Comparison of ENCODE assay signal across 23 mouse cellular contexts in genomic region chr11:102514793-102515424, GRCm38 (mm10). TPM values are rescaled to one million over a fixed set of nuclear protein-coding genes. Genes with fewer than 3 reads are reported as not detected.
DNase-seq lines count a peak whose midpoint lies in the region; ATAC-seq lines count a peak whose summit lies in the region.
"Had no signal": no experiment of that assay in that cellular context is flagged by ENCODE, and none has a peak within 500 bp of the region (broad histone marks: within the 10 kb centered on the region; RNA-seq: fewer than 3 reads in every experiment).

No protein-coding gene starts in this region.

- no peaks in the 10 kb centered on the region for H3K36me3 ChIP-seq in intestine, embryonic 16.5 days (ENCODE audit: control insufficient read depth, insufficient read depth, low read length)
- peaks cover 22% of the 10 kb centered on the region for H3K36me3 ChIP-seq in forebrain, embryonic 12.5 days (replicated peaks)

- ATAC-seq in intestine, embryonic 16.5 days: peak; percentile 92
- ATAC-seq in forebrain, embryonic 12.5 days (ENCODE audit: low FRiP score): no peak
- ATAC-seq in megakaryocyte, adult 5-6 weeks (ENCODE audit: poor library complexity, severe bottlenecking): no peak
- ATAC-seq: forebrain, embryonic 13.5 days; forebrain, embryonic 15.5 days had no signal

- peak overlapping the region; percentile 26 for H3K27ac ChIP-seq in intestine, embryonic 16.5 days (ENCODE audit: low read length)
- no peak overlapping the region for H3K27ac ChIP-seq in forebrain, embryonic 12.5 days
- H3K27ac ChIP-seq: embryonic facial prominence, embryonic 13.5 days; embryonic facial prominence, embryonic 15.5 days; forebrain, embryonic 10.5 days; forebrain, embryonic 13.5 days; forebrain, embryonic 15.5 days had no signal

- 55% methylated on average over 1 of the region's 1 CpGs for WGBS in intestine, embryonic 16.5 days
- whole genome bisulfite sequencing in large intestine, adult 2 months: 35% methylated on average over 1 of the region's 1 CpGs
- WGBS in forebrain, embryonic 12.5 days: 100% methylated on average over 1 of the region's 1 CpGs

- DNase-seq in heart, adult 11 months: peak; percentile 76
- DNase-seq in heart, adult 9 months (ENCODE audit: low spot score in 2 of 2): no peak
- DNase-seq in large intestine, adult 2 months (ENCODE audit: low read depth, low spot score): peak; percentile 62
- no peak for DNase-seq in lung, postnatal 14 days
- DNase-seq: adrenal gland, adult 2 months; adrenal gland, postnatal 10 days; adrenal gland, postnatal 25 days; cerebellum, adult 11 months; cerebellum, adult 18-20 months; cerebellum, adult 8-10 months; cerebellum, adult 9-11 months; cerebellum, postnatal 14 days; cerebellum, postnatal 36 days; embryo, embryonic 11 days had no signal

- no peaks in the 10 kb centered on the region for H3K27me3 ChIP-seq in intestine, embryonic 16.5 days (replicated peaks; ENCODE audit: control insufficient read depth, insufficient read depth, low read length)
- H3K27me3 ChIP-seq in forebrain, embryonic 12.5 days: no peaks in the 10 kb centered on the region
- H3K27me3 ChIP-seq: embryonic facial prominence, embryonic 13.5 days; embryonic facial prominence, embryonic 15.5 days; forebrain, embryonic 13.5 days; forebrain, embryonic 15.5 days had no signal

- H3K9ac ChIP-seq in intestine, embryonic 16.5 days (ENCODE audit: low read depth, low read length): no peak overlapping the region
- no peak overlapping the region for H3K9ac ChIP-seq in forebrain, embryonic 12.5 days
- H3K9ac ChIP-seq: embryonic facial prominence, embryonic 13.5 days; embryonic facial prominence, embryonic 15.5 days; forebrain, embryonic 13.5 days; forebrain, embryonic 15.5 days had no signal

- H3K4me2 ChIP-seq in intestine, embryonic 16.5 days (ENCODE audit: low read depth, low read length): no peak overlapping the region
- no peak overlapping the region for H3K4me2 ChIP-seq in forebrain, embryonic 12.5 days
- H3K4me2 ChIP-seq: embryonic facial prominence, embryonic 13.5 days; embryonic facial prominence, embryonic 15.5 days; forebrain, embryonic 13.5 days; forebrain, embryonic 15.5 days had no signal

- no peaks in the 10 kb centered on the region for H3K9me3 ChIP-seq in intestine, embryonic 16.5 days (ENCODE audit: control insufficient read depth, low read length)
- H3K9me3 ChIP-seq in forebrain, embryonic 12.5 days: no peaks in the 10 kb centered on the region
- H3K9me3 ChIP-seq: embryonic facial prominence, embryonic 13.5 days; embryonic facial prominence, embryonic 15.5 days; forebrain, embryonic 10.5 days; forebrain, embryonic 13.5 days; forebrain, embryonic 15.5 days had no signal

- no peak overlapping the region for H3K4me3 ChIP-seq in intestine, embryonic 16.5 days (ENCODE audit: low read length)
- no peak overlapping the region for H3K4me3 ChIP-seq in forebrain, embryonic 12.5 days (replicated peaks)
- H3K4me3 ChIP-seq: embryonic facial prominence, embryonic 13.5 days; embryonic facial prominence, embryonic 15.5 days; erythroblast, embryonic 14.5 days; forebrain, embryonic 10.5 days; forebrain, embryonic 13.5 days; forebrain, embryonic 15.5 days had no signal

- peaks cover 8% of the 10 kb centered on the region for H3K4me1 ChIP-seq in intestine, embryonic 16.5 days (ENCODE audit: control insufficient read depth, insufficient read depth, low read length)
- no peaks in the 10 kb centered on the region for H3K4me1 ChIP-seq in forebrain, embryonic 12.5 days
- H3K4me1 ChIP-seq: embryonic facial prominence, embryonic 13.5 days; embryonic facial prominence, embryonic 15.5 days; forebrain, embryonic 15.5 days had no signal

RNA-seq across cellular contexts. Expression of gene Gpatch8, which starts 41.3 kb away (rescaled TPM):
- polyA plus RNA-seq in intestine, embryonic 16.5 days (2015; fragmentation: Nextera tagmentation; extraction: Ambion mirVana): 31.7 and 34.5 TPM in 2 replicates
- polyA plus RNA-seq in large intestine, adult 2 months (2012; rRNA removed): 9.0 and 15.9 TPM in 2 replicates
- polyA plus RNA-seq in forebrain, embryonic 12.5 days (2016; fragmentation: Nextera tagmentation; extraction: Ambion mirVana): 66.6 and 67.9 TPM in 2 replicates
- total RNA-seq in megakaryocyte, adult 5-6 weeks (2015): 18.9 and 19.8 TPM in 2 replicates
- 21.3 and 31.3 TPM in 2 replicates for total RNA-seq in megakaryocyte, adult 5-6 weeks (2017)

RNA-seq across cellular contexts. Expression of gene Itga2b, which starts 45.0 kb away (rescaled TPM):
- 3.1 and 3.7 TPM in 2 replicates for polyA plus RNA-seq in intestine, embryonic 16.5 days (2015; fragmentation: Nextera tagmentation; extraction: Ambion mirVana)
- 1.9 and 3.4 TPM in 2 replicates for polyA plus RNA-seq in large intestine, adult 2 months (2012; rRNA removed)
- polyA plus RNA-seq in forebrain, embryonic 12.5 days (2016; fragmentation: Nextera tagmentation; extraction: Ambion mirVana): 3.5 and 4.5 TPM in 2 replicates
- total RNA-seq in megakaryocyte, adult 5-6 weeks (2015): 13.2 and 16.0 TPM in 2 replicates
- total RNA-seq in megakaryocyte, adult 5-6 weeks (2017): 13.2 and 17.9 TPM in 2 replicates

Comparison
In these comparisons a context has a peak if more than half of its experiments do, and no peak if none do; other contexts are left out.
1. DNase-seq: peak in heart, adult 11 months (single experiment) and large intestine, adult 2 months (single experiment); none in heart, adult 9 months (0 of 2) and lung, postnatal 14 days (single experiment).